Mouse (Mus musculus) heart, embryonic 13.5 days (tissue): ENCODE data around the gene Nmrk1. TPM values are rescaled to one million over a fixed set of nuclear protein-coding genes. Genes with fewer than 3 reads are reported as not detected.
A peak's percentile ranks its signal among the peaks of the same experiment; 100 is the strongest.

Source experiments
- ATAC-seq: fragments of 200-750 bp; cut with Nextera tagmentation; 2 replicates; pipeline ENCODE4 v1.8.0; 2017; ENCODE audit warnings: moderate TSS enrichment; ENCODE audit not compliant: insufficient number of reproducible peaks, low FRiP score, low TSS enrichment; ENCODE audit errors: extremely low read depth
- H3K27ac ChIP-seq: fragments of 300-500 bp; sonication (generic); replicated peaks from 2 replicates; pipeline ENCODE4 v1.5.1; 2015; ENCODE audit warnings: moderate library complexity, mild to moderate bottlenecking, inconsistent platforms
- H3K27me3 ChIP-seq: fragments of 300-500 bp; sonication (generic); replicated peaks from 2 replicates; pipeline ENCODE4 v1.6.1; 2015; ENCODE audit warnings: mild to moderate bottlenecking, inconsistent platforms
- H3K36me3 ChIP-seq: fragments of 300-500 bp; sonication (generic); 2 replicates; pipeline ENCODE4 v1.6.1; 2015; ENCODE audit warnings: mild to moderate bottlenecking, inconsistent platforms
- H3K4me1 ChIP-seq: fragments of 300-500 bp; sonication (generic); 2 replicates; pipeline ENCODE4 v1.6.1; 2015; ENCODE audit warnings: inconsistent platforms
- H3K4me2 ChIP-seq: fragments of 300-500 bp; sonication (generic); 2 replicates; pipeline ENCODE4 v1.6.1; 2015; ENCODE audit warnings: inconsistent platforms, mild to moderate bottlenecking, moderate library complexity
- H3K4me3 ChIP-seq: fragments of 300-500 bp; sonication (generic); 2 replicates; pipeline ENCODE4 v1.5.1; 2015; ENCODE audit warnings: moderate library complexity, mild to moderate bottlenecking, inconsistent platforms
- H3K9ac ChIP-seq: fragments of 300-500 bp; sonication (generic); 2 replicates; pipeline ENCODE4 v1.6.1; 2015; ENCODE audit warnings: inconsistent platforms, mild to moderate bottlenecking, moderate library complexity
- H3K9me3 ChIP-seq: fragments of 300-500 bp; sonication (generic); 2 replicates; pipeline ENCODE4 v1.6.1; 2016; ENCODE audit warnings: inconsistent platforms
- WGBS: fragments of 180-500 bp; shearing (Covaris S2); methylation state at CpG from one replicate; pipeline ENCODE4 v1.1.7; 2015; ENCODE audit warnings: mixed read lengths; 5-methylcytosine and 5-hydroxymethylcytosine counted together
- polyA plus RNA-seq: library from polyadenylated mRNA; unstranded; fragments of >200 nt; fragmentation: Nextera tagmentation; extraction: Ambion mirVana; gene quantifications from 2 replicates; pipeline ENCODE4 v1.2.1, GENCODE M21; 2015

The Nmrk1 gene
- polyA plus RNA-seq, 1 experiment from 2014 or later = 6.3 TPM

DNA sequence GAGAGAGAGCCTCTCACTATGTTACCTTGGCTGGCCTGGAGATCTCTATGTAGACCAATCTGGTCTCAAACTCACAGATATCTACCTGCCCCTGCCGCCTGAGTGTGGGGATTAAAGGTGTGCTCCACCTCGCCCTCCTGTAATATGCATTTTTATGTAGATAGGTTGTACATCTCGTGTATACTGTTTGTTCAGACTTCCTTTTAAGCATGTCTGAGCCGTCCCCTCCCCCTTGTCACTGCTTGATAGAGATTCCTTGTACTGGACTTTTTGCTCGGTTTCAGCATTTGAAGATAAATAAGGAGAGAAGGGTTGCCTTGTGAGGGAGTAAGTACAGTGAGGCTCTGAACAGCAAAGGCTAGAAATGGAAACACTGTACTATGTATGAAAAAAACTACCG, 21.3 kb downstream of the Nmrk1 start:
- Histone ChIP-seq H3K36me3 (no peaks in the 10 kb centered on the region), H3K27me3 (no peaks in the 10 kb centered on the region), H3K9me3 (no peaks in the 10 kb centered on the region), H3K4me3 (no peak overlapping the region), H3K27ac (peak overlapping the region; percentile 60), H3K4me1 (peaks cover 43% of the 10 kb centered on the region), H3K4me2 (no peak overlapping the region), H3K9ac (no peak overlapping the region)
- no peak for ATAC-seq
- WGBS = 64% methylated on average over 6 of the region's 6 CpGs

DNA sequence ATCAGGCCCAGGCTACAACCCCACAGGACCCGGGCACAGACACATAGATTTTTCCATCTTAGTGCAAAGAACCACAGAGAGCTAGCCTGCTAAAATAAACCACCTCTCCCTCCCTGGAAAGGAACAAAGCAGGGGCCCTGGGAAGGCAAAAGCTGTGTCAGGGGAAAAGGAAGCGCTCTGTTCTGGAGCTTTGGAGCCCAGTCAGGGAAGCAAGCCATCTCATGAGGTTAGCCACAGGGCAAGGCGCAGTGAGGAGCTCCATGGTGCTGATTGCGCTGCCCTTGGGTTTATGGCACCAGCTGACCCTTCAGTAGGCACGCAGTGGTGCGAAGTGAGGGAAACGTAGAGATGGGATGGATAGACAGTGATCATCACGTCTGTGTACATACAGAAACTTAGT, 22.6 kb downstream of the Nmrk1 start:
- Histone ChIP-seq H3K9ac (no peak overlapping the region), H3K4me2 (no peak overlapping the region), H3K36me3 (no peaks in the 10 kb centered on the region), H3K4me3 (no peak overlapping the region), H3K27ac (peak overlapping the region; percentile 67), H3K4me1 (peaks cover 38% of the 10 kb centered on the region), H3K27me3 (no peaks in the 10 kb centered on the region), H3K9me3 (no peaks in the 10 kb centered on the region)
- no peak for ATAC-seq
- WGBS = 81% methylated on average over 8 of the region's 8 CpGs

DNA sequence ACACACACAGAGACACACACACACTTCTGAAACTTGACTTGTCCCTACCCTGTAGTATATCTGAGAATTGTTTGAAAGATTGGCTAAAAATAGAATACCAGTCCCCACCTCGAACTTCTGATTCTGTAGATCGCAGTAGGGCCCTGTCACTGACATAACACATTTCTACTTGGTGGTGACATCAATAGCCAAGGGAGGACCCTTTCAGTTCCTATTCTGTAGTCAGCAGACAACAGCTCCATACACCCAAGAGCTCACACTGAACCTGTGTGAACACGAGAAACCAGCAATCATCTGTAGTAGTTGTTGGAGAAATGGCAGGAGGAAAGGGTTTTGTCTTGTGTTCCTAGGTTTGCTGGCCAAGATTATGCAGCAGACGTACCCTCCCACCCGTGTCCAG, 23.2 kb downstream of the Nmrk1 start:
- Histone ChIP-seq H3K9ac (no peak overlapping the region), H3K9me3 (no peaks in the 10 kb centered on the region), H3K4me1 (peaks cover 37% of the 10 kb centered on the region), H3K4me3 (no peak overlapping the region), H3K27me3 (no peaks in the 10 kb centered on the region), H3K36me3 (no peaks in the 10 kb centered on the region), H3K27ac (peak overlapping the region; percentile 67), H3K4me2 (no peak overlapping the region)
- no peak for ATAC-seq
- 41% methylated on average over 5 of the region's 5 CpGs for WGBS

DNA sequence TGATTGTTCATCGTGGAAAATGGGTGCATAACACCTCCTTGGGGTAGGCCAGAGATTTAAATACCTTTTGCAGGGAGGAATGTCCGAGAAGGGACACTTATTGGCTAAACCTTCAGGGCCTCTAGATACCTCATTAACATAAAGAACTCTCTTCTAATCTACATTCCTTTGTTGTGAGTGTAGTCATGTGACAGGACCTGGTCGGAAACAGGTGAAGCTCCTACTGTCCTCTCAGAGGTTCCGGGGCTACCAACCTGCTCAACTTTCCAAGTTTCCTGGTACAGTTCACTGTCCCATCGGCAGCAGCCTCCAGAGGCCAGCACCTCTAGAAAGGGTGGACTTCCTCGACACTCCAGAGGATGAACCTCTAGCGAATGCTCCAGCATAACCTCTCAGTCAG, 24.2 kb downstream of the Nmrk1 start:
- Histone ChIP-seq H3K4me1 (peaks cover 29% of the 10 kb centered on the region), H3K9me3 (no peaks in the 10 kb centered on the region), H3K27ac (no peak overlapping the region), H3K4me2 (no peak overlapping the region), H3K9ac (no peak overlapping the region), H3K4me3 (no peak overlapping the region), H3K36me3 (no peaks in the 10 kb centered on the region), H3K27me3 (no peaks in the 10 kb centered on the region)
- WGBS = 79% methylated on average over 7 of the region's 7 CpGs
- no peak for ATAC-seq

DNA sequence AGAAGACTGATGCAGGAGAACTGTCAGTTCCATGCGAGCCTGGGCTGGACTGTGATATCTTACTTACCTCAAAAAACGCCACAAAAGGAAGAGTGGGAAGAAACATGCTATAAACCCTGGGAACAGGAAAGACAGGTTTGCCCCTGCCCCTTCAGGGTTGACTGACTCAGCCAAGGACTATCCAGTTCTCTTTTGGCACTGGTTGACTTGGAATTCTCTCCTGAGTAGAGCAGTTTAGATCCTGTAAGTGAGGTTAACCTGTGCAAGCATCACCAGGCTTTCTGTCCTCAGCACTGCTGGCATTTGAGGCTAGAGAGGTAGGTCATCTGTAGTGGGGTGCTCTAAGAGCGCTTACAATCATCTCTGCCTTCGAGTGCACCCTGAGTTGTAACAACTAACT, 26.7 kb downstream of the Nmrk1 start:
- ATAC-seq = no peak
- 66% methylated on average over 4 of the region's 4 CpGs for WGBS
- Histone ChIP-seq H3K9me3 (no peaks in the 10 kb centered on the region), H3K4me1 (peaks cover 20% of the 10 kb centered on the region), H3K27me3 (no peaks in the 10 kb centered on the region), H3K4me3 (no peak overlapping the region), H3K27ac (no peak overlapping the region), H3K9ac (no peak overlapping the region), H3K4me2 (no peak overlapping the region), H3K36me3 (no peaks in the 10 kb centered on the region)

DNA sequence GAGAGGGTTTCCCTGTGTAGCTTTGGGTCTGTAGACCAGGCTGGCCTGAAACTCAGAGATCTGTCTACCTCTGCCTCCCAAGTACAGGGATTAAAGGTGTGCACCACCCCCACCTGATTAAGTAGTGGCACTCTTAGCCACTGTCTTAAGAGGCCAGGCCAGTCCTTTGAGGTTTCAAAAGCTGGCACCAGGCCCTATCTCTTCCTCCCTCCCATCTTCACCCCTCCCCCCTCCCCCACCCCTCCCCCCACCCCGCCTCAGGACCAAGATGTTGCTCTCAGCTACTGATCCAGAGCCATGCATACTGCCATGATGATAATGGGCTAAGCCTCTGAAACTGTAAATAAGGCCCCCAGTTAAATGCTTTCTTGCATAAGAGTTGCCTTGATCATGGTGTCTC, 27.6 kb downstream of the Nmrk1 start:
- Histone ChIP-seq H3K27ac (no peak overlapping the region), H3K36me3 (no peaks in the 10 kb centered on the region), H3K4me1 (peaks cover 11% of the 10 kb centered on the region), H3K4me2 (no peak overlapping the region), H3K9ac (no peak overlapping the region), H3K9me3 (no peaks in the 10 kb centered on the region), H3K4me3 (no peak overlapping the region), H3K27me3 (no peaks in the 10 kb centered on the region)
- 20% methylated on average over 1 of the region's 1 CpGs for WGBS
- no peak for ATAC-seq

DNA sequence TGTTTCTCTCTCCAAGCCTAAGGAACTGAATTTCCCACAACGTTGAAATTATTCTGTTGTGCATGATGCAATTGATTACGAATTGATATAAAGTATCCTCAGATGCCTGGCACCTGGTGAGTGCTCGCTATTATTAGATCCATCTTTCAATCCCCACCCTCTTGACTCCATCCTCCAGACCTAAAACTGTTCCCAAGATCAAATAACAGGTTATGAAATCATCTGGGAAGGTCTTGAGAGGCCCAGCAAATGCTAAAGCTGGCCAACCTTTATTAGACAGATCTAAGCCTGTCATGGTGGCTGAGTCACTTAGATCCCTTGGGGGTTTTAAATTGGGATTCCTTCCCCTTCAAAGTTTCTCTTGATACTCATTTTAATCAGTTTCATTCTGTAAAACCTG, 28.7 kb downstream of the Nmrk1 start:
- no peak overlapping the region for H3K9ac ChIP-seq
- H3K4me3 ChIP-seq = no peak overlapping the region
- H3K36me3 ChIP-seq = no peaks in the 10 kb centered on the region
- H3K4me2 ChIP-seq = no peak overlapping the region
- H3K27ac ChIP-seq = no peak overlapping the region
- H3K9me3 ChIP-seq = no peaks in the 10 kb centered on the region
- no peaks in the 10 kb centered on the region for H3K27me3 ChIP-seq
- H3K4me1 ChIP-seq = no peaks in the 10 kb centered on the region; the same call in 1 of the 2 replicates
- ATAC-seq = no peak
- 74% methylated on average over 3 of the region's 3 CpGs for WGBS

DNA sequence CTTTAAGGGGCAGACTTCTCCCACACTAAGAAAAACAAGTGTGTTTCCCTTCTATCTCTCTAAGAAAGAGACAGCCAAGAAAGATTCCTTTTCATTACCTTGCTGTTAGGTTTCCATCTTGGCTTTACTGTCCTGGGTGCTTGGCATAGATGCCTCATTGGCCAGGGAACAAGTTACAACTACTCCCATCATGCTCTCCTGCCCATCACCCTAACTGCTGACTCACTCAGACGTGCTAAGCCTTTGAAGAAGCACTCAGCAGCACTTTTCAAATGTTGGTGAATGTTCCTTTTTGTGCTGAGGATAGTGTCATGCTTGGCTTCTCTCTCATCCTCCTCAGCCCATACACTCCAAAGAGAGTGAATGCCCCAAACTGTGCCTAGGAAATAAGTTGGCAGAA, 29.9 kb downstream of the Nmrk1 start:
- Histone ChIP-seq H3K9ac (no peak overlapping the region), H3K4me3 (no peak overlapping the region), H3K4me1 (no peaks in the 10 kb centered on the region), H3K36me3 (no peaks in the 10 kb centered on the region), H3K27ac (no peak overlapping the region), H3K27me3 (no peaks in the 10 kb centered on the region), H3K9me3 (no peaks in the 10 kb centered on the region), H3K4me2 (no peak overlapping the region)
- ATAC-seq = no peak
- 46% methylated on average over 1 of the region's 1 CpGs for WGBS

DNA sequence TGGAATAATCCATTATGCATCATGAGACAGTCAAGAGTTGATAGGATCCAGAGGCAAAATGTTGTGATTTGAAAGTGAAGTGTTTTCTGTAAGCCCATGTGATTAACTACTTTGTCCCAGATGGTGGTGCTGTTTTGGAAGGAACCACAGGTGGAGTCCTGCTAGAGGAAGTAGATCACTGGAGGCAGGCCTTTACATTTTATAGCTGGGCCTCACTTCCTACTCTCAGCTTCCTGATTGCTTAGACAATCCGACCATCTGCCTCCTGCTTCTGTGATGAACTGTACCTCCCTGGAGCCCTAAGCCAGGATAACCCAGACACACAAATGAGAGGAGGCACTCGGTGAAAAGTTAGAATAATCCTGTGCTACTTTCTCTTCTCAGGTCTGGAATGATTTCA, 32.2 kb downstream of the Nmrk1 start:
- no peaks in the 10 kb centered on the region for H3K36me3 ChIP-seq
- no peak for ATAC-seq
- H3K4me1 ChIP-seq = no peaks in the 10 kb centered on the region
- no peaks in the 10 kb centered on the region for H3K27me3 ChIP-seq
- no peak overlapping the region for H3K27ac ChIP-seq
- H3K4me2 ChIP-seq = no peak overlapping the region
- no peaks in the 10 kb centered on the region for H3K9me3 ChIP-seq
- no peak overlapping the region for H3K4me3 ChIP-seq
- no peak overlapping the region for H3K9ac ChIP-seq
- WGBS = 64% methylated on average over 2 of the region's 2 CpGs

DNA sequence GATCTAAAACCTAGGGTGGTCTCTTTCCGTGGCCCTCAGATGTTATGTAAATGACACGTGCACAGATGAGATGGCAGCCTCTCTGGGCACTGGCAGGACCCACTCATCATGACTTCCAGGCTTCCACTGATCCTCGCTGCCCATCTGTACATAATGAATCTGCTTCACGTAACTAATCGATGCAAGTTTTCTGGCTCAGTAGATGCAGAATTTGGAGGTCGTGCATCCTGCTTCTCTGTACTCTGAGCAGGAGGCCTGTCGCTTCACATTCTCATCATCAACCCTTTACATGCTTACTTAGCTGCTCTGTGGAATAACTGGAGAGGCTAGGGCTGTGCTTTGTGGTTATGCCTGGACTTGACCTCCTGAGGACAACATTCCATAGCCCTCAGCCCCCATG, 35.2 kb downstream of the Nmrk1 start:
- WGBS = 81% methylated on average over 7 of the region's 7 CpGs
- Histone ChIP-seq H3K27me3 (no peaks in the 10 kb centered on the region), H3K36me3 (no peaks in the 10 kb centered on the region), H3K4me2 (no peak overlapping the region), H3K9ac (no peak overlapping the region), H3K4me3 (no peak overlapping the region), H3K4me1 (peaks cover 11% of the 10 kb centered on the region), H3K9me3 (no peaks in the 10 kb centered on the region), H3K27ac (no peak overlapping the region)
- no peak for ATAC-seq

DNA sequence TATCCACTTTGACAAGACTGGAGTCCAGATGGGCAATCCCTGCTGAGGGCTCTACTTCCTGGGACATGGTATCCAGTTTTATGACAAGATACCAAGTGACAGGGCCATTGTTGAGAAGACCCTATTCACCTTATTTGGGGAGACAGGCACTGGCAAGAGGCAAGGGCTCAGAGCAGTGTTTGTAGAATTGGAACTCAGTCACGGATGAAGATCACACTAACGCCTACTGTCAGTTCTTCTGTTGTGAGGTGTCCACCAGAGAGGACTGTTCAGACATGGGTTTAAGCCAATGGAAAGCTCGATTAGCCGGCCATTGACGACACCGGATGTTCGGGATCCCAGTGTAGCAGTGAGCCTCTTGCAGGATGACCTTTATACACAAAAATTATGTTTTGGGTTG, 37.8 kb downstream of the Nmrk1 start:
- no peak for ATAC-seq
- H3K4me2 ChIP-seq = no peak overlapping the region
- H3K9ac ChIP-seq = no peak overlapping the region
- H3K4me1 ChIP-seq = peaks cover 32% of the 10 kb centered on the region
- H3K27me3 ChIP-seq = no peaks in the 10 kb centered on the region
- H3K9me3 ChIP-seq = no peaks in the 10 kb centered on the region
- WGBS = 94% methylated on average over 7 of the region's 7 CpGs
- H3K4me3 ChIP-seq = no peak overlapping the region
- H3K27ac ChIP-seq = no peak overlapping the region
- H3K36me3 ChIP-seq = no peaks in the 10 kb centered on the region

DNA sequence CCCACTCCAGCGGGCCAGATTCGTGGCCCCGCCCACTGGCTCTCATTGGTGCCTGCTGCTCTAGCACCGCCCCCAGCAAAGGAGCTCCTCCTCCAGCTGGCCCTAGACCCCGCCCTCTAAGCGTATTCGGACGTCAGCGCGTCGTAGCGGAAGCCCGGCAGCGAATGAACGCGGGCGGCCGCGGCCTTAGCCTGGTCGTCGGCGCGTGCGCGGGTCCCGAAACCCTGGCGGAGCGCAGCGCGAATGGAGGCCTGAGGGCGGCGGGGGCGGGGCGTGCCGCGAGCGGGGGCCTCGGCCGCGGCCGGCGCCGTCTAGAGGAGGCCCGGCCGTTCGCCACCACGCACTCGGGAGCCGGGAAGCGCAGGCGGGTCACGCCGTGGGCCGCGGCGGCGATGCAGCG, 38.9 kb downstream of the Nmrk1 start, which contains the start of gene Carnmt1:
TSS of gene Carnmt1 (plus strand) at position 157 of the 400 bp plus-strand sequence.
- peaks cover 41% of the 10 kb centered on the region for H3K4me1 ChIP-seq
- peak within 1 kb of the TSS; percentile 89 for H3K4me2 ChIP-seq
- peak; percentile 94 for ATAC-seq
- peak within 1 kb of the TSS; percentile 94 for H3K9ac ChIP-seq
- peak within 1 kb of the TSS; percentile 90 for H3K27ac ChIP-seq
- H3K36me3 ChIP-seq = no peaks in the 10 kb centered on the region
- H3K27me3 ChIP-seq = no peaks in the 10 kb centered on the region
- WGBS = 1% methylated on average over 39 of the region's 58 CpGs
- H3K9me3 ChIP-seq = no peaks in the 10 kb centered on the region
- H3K4me3 ChIP-seq = peak within 1 kb of the TSS; percentile 89
